Mouse (Mus musculus) ES-E14 (cell line): Measurements from ENCODE around the gene Adamts7. TPM values are rescaled to one million over a fixed set of nuclear protein-coding genes. Genes with fewer than 3 reads are reported as not detected.

Source experiments
- DNase-seq: peaks from one replicate; pipeline ENCODE4 v3.0.0-alpha.2; 2013; ENCODE audit warnings: low read depth, low spot score
- H3K27ac ChIP-seq: 2 replicates; pipeline ENCODE4 v1.5.1; 2012; ENCODE audit warnings: low read depth, mild to moderate bottlenecking, low read length, moderate library complexity, mixed read lengths; ENCODE audit not compliant: poor library complexity, insufficient read depth, severe bottlenecking
- H3K36me3 ChIP-seq: 2 replicates; pipeline ENCODE4 v1.6.1; 2012; ENCODE audit warnings: mild to moderate bottlenecking, low read length, moderate library complexity, mixed read lengths; ENCODE audit not compliant: control insufficient read depth, poor library complexity, insufficient read depth, severe bottlenecking
- H3K4me1 ChIP-seq, 2 experiments: fragments of 150-350 bp in 1 of 2; sonication (generic) in 1 of 2; 2 replicates each; pipeline ENCODE4 v1.6.1; 2012; ENCODE audit warnings: low read length in 2 of 2, mild to moderate bottlenecking in 1 of 2, mixed read lengths in 1 of 2; ENCODE audit not compliant: control insufficient read depth in 2 of 2, insufficient read depth in 2 of 2, poor library complexity in 1 of 2
- H3K4me3 ChIP-seq, 2 experiments: fragments of 150-350 bp in 1 of 2; sonication (generic) in 1 of 2; 2 replicates each; pipeline ENCODE4 v1.5.1; 2012; ENCODE audit warnings: low read length in 2 of 2, low read depth in 1 of 2, mild to moderate bottlenecking in 1 of 2, mixed read lengths in 1 of 2; ENCODE audit not compliant: insufficient read depth in 1 of 2, poor library complexity in 1 of 2, severe bottlenecking in 1 of 2
- H3K9ac ChIP-seq: 2 replicates; pipeline ENCODE4 v1.6.1; 2012; ENCODE audit warnings: low read depth, mild to moderate bottlenecking, low read length, mixed read lengths; ENCODE audit not compliant: poor library complexity, insufficient read depth, severe bottlenecking
- H3K9me3 ChIP-seq: fragments of 150-350 bp; sonication (generic); 2 replicates; pipeline ENCODE4 v1.6.1; 2012; ENCODE audit warnings: low read depth, mild to moderate bottlenecking, low read length; ENCODE audit not compliant: control insufficient read depth, insufficient read depth
- CHD2 ChIP-seq: IDR thresholded peaks from 2 replicates; pipeline ENCODE4 v1.6.1; 2014; ENCODE audit warnings: mild to moderate bottlenecking, low read depth, low read length, inconsistent platforms
- HCFC1 ChIP-seq: IDR thresholded peaks from 2 replicates; pipeline ENCODE4 v1.6.1; 2012; ENCODE audit warnings: low read length, inconsistent platforms, borderline replicate concordance; ENCODE audit not compliant: insufficient read depth
- MAFK ChIP-seq: IDR thresholded peaks from 2 replicates; pipeline ENCODE4 v1.6.1; 2014; ENCODE audit warnings: mild to moderate bottlenecking, low read depth, low read length, inconsistent platforms; ENCODE audit not compliant: insufficient read depth
- ZC3H11A ChIP-seq: IDR thresholded peaks from 2 replicates; pipeline ENCODE4 v1.6.1; 2012; ENCODE audit warnings: low read depth, mild to moderate bottlenecking, inconsistent platforms, low read length, borderline replicate concordance
- ZNF384 ChIP-seq: IDR thresholded peaks from 2 replicates; pipeline ENCODE4 v1.6.1; 2012; ENCODE audit warnings: low read depth, low read length, inconsistent platforms
- in situ Hi-C, 2 experiments: fragments of 600-800 bp; cut with MboI; formaldehyde crosslinking; loops; one replicate each; pipeline ENCODE4 v1.15.1; 2025; ENCODE audit warnings: low sequenced_read_pairs in 2 of 2, inconsistent platforms in 1 of 2; ENCODE audit not compliant: unreplicated experiment in 2 of 2
- total RNA-seq: library from RNA; depleted of rRNA; stranded (reverse); fragments of 300-350 nt; gene quantifications from 2 replicates; pipeline ENCODE4 v1.2.3, GENCODE M21; 2012

Gene Adamts7
- total RNA-seq, 1 experiment: 9.5 TPM

GRCm38 (mm10) chr9:90200501-90200900 is 37.6 kb downstream of the Adamts7 start:
- H3K27ac ChIP-seq: no peak overlapping the region
- TF ChIP-seq ZNF384 (no peak), ZC3H11A (no peak), HCFC1 (no peak), MAFK (no peak), CHD2 (no peak)
- no peaks in the 10 kb centered on the region for H3K4me1 ChIP-seq
- in situ Hi-C loops: loop anchor here in 1 of 2 experiments (25.0 kb wide), 1 partner anchor 237 kb away; no protein-coding TSS in a partner anchor
- no peak overlapping the region for H3K4me3 ChIP-seq
- H3K36me3 ChIP-seq: peaks cover 5% of the 10 kb centered on the region; the same call in 1 of the 2 replicates
- H3K9me3 ChIP-seq: no peaks in the 10 kb centered on the region
- no peak overlapping the region for H3K9ac ChIP-seq
- DNase-seq: no peak

- no peak for DNase-seq
- no peak overlapping the region for H3K4me3 ChIP-seq
- in situ Hi-C loops: loop anchor here in 1 of 2 experiments (25.0 kb wide), 1 partner anchor 236 kb away; no protein-coding TSS in a partner anchor
- TF ChIP-seq CHD2 (no peak), HCFC1 (no peak), ZC3H11A (no peak), MAFK (no peak), ZNF384 (no peak)
- no peaks in the 10 kb centered on the region for H3K4me1 ChIP-seq
- no peak overlapping the region for H3K27ac ChIP-seq
- peaks cover 5% of the 10 kb centered on the region; the same call in 1 of the 2 replicates for H3K36me3 ChIP-seq
- H3K9me3 ChIP-seq: no peaks in the 10 kb centered on the region
- H3K9ac ChIP-seq: no peak overlapping the region
Observed at GRCm38 (mm10) chr9:90201096-90201495, 38.2 kb downstream of the Adamts7 start.

GRCm38 (mm10) chr9:90201541-90201940 is 38.7 kb downstream of the Adamts7 start:
- TF ChIP-seq ZC3H11A (no peak), CHD2 (no peak), HCFC1 (no peak), MAFK (no peak), ZNF384 (no peak)

DNA sequence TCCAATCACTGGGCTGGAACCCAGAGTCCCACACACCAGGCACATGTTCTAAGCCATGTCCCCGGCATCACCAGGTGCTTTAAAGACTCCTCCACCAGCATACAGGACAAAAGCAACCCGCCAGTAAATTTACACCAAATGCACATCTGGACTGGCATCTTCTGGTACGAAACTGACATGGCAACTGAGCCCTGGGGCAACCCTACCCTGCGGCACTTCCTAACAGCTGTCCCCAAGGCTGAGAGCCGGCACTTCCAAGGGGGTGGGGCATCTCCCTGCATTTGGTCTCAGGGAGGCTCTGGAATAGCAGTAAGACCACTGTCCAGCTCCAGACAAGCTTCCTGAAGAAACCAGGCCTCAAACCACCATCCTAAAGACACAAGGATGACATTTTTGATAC is 40.4 kb downstream of the Adamts7 start:
- no peak overlapping the region for H3K27ac ChIP-seq
- in situ Hi-C loops: loop anchor here in 1 of 2 experiments (25.0 kb wide), 1 partner anchor 234 kb away; no protein-coding TSS in a partner anchor

More at GRCm38 (mm10) chr9:90201541-90201940, 38.7 kb downstream of the Adamts7 start:
- no peak overlapping the region for H3K9ac ChIP-seq
- in situ Hi-C loops: loop anchor here in 1 of 2 experiments (25.0 kb wide), 1 partner anchor 236 kb away; no protein-coding TSS in a partner anchor
- H3K4me1 ChIP-seq: no peaks in the 10 kb centered on the region
- peaks cover 5% of the 10 kb centered on the region; the same call in 1 of the 2 replicates for H3K36me3 ChIP-seq
- H3K4me3 ChIP-seq: no peak overlapping the region
- no peak overlapping the region for H3K27ac ChIP-seq
- H3K9me3 ChIP-seq: no peaks in the 10 kb centered on the region
- DNase-seq: no peak

More for the DNA sequence above, 40.4 kb downstream of the Adamts7 start:
- no peaks in the 10 kb centered on the region for H3K9me3 ChIP-seq
- H3K4me1 ChIP-seq: no peaks in the 10 kb centered on the region
- H3K9ac ChIP-seq: no peak overlapping the region
- no peak for TF ChIP-seq HCFC1
- TF ChIP-seq ZC3H11A: no peak
- no peak for TF ChIP-seq CHD2
- TF ChIP-seq ZNF384: no peak
- no peak for TF ChIP-seq MAFK
- peaks cover 5% of the 10 kb centered on the region; the same call in 1 of the 2 replicates for H3K36me3 ChIP-seq
- H3K4me3 ChIP-seq: no peak overlapping the region
- no peak for DNase-seq
